Mouse (Mus musculus): ENCODE measurements at regions not wholly inside any gene's neighbourhood (a gene's known extent, or its start where the extent isn't known, plus 50 kb on each side); places are given as distances from the start of the nearest gene placed in this dataset.
A peak's percentile ranks its signal among the peaks of the same experiment; 100 is the strongest.

DNA sequence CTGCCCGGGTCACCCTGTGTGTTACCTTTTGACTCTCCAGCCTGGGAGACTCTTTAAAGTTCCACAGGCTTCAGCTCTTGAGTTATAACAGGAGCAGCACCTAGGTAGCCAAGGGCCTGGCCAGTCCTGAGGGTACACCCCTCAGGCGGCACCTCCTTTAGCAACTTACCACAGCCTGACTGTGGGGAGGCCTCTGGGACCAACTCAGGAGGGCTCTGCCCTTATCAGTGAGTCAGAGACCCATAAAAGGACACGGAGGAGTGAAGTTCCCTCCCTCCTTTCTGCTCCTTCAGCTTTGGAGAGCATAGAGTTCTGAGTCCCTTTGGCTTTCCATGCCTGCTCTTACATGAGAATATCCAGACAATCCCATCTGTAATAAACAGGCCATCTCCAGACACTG, 222.5 kb upstream of the Msx2 start:
- DNase-seq: no peak

DNA sequence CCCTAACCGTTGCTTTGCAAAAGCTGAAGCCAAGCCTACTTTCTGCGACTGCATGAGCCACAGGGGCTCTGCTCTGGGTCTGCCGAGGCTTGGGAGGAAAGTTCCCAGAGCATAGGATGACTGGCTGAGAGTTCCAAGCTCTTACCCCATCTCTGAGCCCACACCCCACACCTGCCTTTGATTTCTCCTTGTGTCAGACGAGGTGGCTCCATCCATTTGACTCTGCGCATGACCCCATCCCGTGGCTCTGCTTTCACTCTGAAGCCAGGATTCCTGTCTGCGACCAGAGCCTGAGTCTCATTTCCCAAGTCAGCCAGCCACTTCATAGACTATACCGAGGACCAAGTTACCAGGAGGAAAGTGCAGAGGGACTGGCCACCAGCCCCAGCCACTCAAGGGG, 216.1 kb upstream of the Msx2 start:
- DNase-seq: no peak

DNA sequence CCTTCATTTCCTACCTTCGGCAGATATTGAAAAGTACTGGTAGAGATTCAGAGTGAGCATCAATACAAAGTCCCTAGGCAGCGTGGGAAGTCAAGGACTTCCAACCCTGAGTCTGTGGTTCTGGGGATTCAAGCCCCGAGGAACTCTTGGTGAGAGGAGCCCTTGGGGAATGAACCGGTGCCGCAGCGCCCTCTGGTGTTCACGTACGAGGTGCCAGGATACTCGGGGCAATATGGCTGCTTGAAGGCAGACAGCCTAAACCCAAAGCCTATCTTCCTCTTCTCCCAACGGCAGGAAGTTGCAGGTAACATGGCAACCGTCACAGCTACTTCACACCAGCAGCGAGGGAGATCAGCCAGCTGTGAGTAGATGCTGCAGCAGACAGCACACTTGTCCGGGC, 215.6 kb upstream of the Msx2 start:
- peak; percentile 69 for DNase-seq

DNA sequence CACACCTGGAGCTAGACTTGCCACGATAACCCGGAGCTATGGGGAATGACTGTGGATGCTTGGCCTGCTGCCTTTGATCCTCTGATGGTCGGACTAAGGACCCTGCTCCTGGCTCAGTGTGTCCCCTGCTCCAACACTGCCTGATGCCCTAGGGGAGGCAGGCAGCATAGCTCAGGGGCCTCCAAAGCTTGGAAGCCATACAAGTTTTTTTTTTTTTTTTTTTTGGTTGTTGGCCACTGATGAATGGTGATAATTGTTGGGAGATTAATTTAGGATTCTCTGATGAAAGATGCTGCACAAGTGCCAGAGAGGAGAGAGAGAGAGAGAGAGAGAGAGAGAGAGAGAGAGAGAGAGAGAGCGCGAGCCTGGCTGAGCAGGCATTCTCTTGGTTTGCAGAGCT, 211.6 kb upstream of the Msx2 start:
- DNase-seq: no peak

DNA sequence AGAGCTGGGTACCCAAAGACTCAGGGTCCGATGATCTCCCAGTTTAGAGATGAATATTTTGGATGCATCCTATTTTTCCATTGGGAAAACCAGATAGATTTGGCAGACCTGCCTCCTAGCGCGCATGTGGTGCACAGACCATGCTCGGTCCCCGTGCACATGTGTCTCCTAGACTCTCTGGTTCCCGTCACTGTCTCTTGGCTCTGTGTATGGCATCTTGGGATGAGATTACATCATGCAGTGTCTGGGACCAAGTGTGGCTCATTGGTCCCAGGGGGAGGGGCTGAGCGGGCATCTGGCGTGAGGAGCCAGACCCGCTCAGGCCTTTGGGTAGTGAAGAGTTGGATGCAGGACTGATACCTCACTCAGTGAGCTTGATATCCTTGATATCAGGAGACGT, 204.3 kb upstream of the Msx2 start:
- no peak for DNase-seq

DNA sequence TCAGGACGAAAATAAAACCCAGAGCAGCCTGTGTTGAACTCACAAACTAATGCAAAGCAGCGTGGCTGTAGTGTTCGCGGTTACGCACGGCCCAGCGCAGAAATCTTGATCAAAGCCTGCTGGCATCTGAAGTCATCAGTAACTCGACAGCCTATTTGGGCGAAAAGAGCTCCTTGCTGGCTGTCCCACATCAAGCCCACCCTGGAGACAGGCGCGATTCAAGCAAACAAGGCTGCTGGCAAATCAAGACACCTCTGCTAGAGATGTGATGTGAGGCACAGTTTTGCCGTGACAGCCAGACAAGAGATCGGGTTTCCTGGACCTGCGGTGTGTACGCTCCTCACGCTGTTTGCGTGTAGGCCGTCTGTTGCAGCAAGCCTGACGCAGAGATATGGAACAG, 197.5 kb upstream of the Msx2 start:
- DNase-seq: no peak

DNA sequence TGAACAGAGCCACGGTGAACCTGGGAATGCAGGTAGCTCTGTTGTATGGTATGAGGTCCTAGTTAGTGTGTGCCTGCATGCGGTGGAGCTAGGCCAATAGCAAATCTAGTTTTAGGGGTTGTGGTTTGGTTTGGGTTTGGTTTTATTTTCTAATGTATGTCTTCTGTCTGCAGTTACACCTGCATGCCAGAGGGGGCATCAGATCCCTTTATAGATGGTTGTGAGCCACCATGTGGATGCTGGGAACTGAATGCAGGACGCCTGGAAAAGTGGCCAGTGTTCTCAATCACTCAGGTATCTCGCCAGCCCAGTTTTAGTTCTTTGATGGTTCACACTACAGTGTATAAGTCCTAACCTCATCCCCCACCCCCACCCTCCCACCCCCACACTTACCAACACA, 194.6 kb upstream of the Msx2 start:
- no peak for DNase-seq

DNA sequence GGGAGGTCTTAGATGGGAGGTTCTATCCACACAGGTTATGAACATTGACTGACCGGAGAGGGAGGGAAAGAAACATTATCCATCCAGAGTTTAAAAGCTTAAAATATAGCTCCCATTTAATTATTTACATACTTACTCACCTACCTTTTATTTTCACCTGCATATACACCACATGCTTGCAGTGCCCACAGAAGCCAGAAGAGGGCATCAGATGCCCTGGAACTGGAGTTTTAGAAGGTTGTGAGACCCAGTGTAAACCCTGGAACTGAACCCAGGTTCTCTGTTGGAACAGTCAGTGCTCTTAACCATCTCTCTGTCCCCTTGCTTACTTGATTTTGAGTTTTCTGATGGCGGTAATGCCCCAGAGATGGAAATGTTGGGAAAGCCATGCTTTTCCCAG, 192.7 kb upstream of the Msx2 start:
- no peak for DNase-seq

DNA sequence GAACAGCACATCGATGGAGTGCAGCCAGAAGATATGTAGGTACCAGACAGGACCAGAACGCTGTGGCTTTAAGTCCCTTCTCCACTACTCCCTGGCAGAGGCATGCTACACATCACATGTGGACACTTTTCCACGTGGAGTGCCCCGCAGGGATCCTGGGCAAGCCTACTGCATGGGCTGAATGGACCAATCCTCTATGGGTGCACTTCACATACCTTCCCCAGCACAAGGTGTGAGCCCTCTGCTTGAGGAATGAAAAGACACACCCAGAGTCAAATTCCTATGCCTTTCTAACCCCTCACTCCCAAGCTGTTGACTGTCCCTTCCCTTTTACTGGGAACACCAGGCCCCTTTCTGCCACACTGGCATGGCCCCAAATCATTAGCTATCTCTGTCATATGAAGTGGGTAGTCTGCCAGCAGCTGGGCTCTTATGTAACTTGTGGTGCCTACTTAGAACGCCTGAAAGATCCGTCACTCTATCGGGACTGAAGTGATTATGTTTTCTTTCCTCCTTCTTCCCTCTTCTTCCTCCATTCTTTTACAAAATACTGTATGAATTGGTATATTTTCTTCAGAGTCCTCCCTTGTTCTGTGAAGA, 191.9 kb upstream of the Msx2 start:
- DNase-seq: peak; percentile 36

DNA sequence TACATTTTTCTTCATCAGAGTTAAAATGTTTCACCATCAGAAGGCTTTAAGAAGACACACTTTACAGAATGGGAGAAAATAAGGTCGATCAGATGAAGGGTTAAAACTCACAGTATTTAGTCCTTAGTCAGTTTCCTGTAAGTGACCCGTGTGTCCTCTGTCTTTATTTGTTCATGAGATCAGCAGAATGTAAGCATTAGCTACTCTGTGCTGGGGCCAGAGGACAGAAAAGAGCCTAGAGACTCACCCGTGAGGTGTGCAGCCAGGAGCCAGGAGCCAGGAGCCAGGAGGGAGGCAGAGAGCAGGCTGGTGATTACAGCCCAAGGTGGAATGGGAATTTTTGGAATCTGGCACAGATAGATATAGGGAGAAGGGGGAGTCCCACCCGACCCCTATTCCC, 180.0 kb upstream of the Msx2 start:
- no peak for DNase-seq

DNA sequence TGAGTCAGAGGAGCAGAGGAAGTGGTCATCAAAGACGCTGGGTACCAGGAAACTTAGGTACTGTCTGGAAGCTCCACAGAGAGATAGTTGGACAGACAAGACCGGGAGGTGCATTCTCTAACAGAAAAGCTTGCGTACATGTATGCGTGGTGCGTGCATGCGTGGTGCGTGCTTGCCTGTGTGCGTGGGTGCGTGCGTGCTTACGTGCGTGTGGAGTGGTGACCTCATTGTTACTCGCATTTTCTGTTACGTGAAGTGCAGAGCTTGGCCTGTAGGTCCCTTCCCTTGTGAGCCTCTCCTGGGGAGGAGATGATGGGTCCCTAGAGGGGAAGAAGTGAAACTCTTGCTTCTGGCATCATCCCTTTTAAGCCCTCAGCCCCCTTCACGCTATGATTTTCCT, 175.5 kb upstream of the Msx2 start:
- no peak for DNase-seq

DNA sequence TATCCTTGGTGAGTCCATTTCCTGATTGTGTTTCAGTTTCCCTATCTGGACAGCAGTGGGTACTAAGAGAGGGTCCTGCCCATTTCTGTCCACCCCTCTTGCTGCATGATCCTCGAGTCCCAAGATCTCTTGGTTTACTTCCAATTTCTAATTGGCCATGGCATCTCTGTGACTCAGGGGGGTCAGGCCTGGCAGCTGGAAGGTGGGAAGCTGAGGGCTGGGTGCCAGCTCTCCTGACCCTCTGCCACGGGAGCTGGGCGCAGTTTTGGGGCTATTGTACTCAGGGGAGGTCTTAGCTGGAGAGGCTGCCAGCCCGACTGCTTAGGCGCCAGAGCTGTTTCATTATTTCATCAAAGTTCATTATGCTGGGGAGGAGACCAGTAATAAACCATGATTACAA, 169.7 kb upstream of the Msx2 start:
- no peak for DNase-seq

DNA sequence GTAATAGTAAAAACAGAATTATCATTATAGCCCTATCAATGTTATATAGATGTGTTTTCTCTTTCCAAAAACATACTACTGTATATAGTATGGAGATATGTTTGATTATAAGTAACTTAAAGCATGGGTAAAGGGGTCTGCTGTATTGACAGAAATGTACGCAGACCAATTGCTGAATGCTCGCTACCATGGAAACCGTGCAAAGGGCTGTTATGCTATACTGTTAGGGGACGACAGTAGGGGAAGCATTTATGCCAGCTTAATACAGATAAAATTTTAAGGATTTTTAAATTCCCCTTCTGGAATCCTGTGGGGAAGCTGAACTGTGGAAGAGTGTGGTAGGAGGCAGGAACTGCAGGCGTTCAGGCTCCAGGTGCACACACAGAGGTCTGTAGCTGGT, 166.7 kb upstream of the Msx2 start:
- no peak for DNase-seq

DNA sequence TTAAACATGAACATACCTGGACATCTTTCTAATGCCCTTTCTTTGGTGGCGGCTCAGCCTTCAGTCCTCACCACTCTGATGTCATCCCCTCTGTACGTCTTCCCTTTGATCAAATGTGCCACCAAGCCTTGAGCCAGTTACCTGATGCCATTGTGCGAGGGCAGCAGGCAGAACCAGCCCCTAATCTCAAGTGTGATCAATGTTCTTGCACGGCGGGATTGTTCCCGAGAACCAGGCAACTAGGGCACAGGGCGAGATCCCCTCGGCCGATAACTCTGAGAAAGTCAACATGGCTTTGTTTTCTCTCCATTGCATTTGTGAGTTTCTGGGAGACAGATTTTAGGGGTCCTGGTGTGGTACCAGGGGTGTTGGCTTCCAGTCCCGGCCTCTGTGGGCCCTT, 166.2 kb upstream of the Msx2 start:
- no peak for DNase-seq

DNA sequence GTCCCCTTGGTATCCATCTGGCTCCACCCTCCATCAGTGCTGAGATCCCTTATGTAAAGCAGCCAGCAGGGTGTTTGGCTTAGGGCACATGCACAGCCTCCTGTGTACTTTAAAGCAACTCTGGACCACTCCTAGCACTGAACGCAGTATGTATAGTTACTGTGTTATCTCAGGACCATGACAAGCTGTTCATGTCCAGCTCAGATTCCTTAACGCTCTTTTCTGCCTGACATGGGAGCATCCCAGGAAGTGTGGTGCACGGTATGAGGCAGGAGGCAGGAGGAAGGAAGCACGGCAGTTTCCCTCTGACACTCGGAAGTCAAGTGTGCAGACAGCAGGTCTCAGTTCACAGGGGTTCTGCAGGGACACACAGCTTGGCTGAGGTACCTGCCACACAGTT, 163.1 kb upstream of the Msx2 start:
- no peak for DNase-seq

DNA sequence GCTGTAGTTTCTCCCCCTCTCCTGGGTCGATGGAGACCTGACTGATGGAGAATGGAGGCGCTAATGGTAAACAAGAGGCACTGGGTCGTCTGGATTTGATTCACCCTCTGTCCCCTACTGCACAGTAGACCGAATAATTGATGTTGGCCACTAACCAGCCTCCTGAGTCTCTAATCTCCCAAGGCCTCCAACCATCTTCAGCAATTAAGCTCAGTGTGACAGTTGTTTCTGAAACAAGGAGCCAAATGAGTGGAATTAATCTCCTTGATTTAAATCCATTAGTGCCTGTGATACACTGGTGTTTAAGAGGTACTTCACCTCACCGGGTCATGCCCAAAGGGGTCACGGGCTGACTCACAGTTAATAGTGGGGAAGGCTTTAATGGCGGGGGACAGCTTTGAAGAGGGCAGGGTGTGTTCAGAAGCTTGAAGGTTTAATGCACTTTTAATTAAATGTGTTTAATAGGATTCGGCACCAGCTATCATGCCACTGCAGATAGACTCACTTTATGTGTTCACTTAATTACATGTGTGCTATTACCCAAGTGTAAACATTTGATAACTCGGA, 161.8 kb upstream of the Msx2 start:
- no peak for DNase-seq

DNA sequence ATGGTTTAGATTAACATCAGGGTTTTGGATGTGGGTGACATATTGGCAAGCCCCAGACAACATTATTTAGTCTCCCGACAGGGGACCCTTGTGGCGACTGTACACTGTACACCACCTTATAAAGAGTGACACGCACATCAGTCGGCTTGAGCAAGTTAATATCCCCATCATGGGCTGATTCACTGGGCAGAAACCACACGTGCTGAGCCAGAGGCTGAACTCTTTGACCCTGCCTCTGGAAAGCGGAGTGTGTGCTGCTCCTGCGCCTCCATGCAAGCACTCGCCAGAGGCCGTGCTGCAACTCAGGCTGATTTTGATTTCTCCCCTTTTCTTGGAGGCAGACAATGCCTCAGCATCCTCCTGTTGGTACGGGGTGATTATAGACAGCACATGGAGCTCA, 125.2 kb upstream of the Msx2 start:
- no peak for DNase-seq

DNA sequence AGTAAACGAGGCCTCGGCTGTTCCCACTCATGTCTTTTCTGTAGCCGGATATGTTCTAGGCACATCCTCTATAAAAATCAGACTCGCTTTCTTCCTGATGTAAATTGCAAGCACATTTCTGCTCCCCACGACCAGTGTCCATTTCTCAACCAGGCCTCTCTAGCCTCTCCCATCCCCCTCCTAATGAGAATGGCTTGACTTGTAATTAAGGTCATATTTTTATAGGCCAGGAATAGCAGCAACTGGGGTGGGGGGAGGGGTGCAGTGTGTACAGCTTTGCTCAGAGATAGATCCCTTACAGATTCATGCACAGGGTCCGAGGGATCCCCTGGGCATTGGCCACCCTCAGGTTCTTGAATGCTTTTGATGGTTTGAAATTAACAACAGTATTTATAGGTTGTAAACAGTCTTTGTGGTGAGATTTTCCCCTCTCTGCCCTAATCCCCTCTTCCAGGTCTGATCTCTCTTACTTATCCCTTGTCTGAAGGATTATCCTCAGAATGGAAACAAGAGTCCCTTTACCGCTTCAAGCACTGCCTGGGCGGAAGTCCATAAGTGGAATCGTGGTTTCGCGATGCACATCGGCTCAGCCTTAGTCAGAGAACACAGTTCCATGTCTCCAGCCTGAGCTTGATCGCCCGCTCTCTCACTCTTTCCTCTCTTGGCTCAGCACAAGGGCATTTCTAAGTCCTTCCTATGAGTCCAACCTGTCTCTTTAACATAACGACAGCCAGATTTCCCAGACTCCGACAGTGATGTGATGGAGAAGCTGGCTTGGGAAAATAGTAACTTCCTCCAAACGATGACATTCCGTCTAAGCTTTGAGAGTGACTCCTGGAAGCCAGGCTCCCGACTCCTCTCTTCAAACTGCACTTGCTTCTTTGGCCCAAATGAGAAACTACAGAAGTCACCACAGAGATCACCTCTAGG, 124.3 kb upstream of the Msx2 start:
- no peak for DNase-seq

DNA sequence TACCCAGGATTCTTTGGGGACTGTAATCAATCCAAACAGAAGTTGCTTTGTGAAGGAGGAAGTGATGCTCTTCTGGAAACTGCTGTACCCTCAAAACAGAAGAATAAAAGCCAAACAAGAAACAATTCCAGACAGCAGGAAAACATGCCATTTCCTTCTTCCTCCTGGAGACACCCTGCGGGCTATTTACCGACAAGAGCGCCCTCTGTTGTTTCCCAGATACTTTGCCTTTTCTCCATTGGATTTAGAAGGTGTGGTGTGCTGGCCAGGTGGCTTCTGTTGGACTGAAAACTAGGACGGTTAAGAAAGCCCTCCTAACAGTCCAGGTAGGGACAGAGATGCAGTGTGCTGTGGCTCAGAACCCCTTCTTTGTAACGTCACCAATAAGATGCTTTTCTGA, 119.9 kb upstream of the Msx2 start:
- no peak for DNase-seq

DNA sequence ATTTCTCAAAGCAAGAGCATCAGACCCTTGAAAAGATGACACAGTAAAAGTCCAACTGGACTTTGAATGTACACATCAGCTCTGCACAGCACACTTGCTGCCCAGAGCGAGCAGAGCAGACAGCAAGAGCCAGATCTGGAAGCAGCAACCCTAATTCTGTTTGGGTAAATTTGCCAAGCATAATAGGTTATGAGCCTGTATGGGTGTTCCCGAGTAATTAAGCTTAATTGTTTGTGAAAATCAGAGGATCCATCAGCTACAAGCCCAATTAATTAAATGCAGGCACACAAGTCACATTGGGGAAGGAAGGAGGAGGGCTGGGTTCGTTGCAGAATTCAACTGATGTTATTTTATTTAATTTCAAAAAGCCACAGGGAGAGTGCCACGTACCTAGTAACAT, 113.9 kb upstream of the Msx2 start:
- DNase-seq: no peak

DNA sequence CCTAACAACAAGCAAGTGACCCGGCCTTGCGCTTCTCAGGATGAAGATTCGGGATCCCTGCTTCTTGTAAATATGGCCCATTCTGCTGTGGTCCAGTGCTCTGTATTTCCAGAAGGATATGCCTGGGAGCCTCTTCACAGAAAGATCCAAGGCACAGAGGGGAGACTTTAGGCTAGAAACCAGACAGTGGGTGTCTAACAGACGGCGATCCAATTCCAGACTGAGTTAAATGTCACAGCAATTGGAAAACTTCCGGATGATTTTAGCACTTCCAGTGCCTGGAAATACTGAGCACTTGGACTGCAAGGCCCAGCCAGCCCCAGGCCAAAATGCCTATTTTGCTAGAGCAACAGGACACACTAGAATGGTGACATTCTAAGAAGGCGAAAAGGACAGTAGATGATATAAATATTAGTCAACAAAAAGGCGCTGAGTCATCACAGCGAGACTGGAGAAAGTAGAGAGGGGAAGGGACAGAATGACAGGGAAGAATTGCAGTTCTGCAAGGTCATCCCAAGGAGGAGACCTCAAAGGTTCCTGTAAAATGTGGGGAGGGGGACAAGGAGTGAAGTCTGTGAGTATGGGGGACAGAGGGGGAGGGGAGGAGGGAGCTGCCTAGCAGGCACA, 111.7 kb upstream of the Msx2 start:
- peak; percentile 8 for DNase-seq

DNA sequence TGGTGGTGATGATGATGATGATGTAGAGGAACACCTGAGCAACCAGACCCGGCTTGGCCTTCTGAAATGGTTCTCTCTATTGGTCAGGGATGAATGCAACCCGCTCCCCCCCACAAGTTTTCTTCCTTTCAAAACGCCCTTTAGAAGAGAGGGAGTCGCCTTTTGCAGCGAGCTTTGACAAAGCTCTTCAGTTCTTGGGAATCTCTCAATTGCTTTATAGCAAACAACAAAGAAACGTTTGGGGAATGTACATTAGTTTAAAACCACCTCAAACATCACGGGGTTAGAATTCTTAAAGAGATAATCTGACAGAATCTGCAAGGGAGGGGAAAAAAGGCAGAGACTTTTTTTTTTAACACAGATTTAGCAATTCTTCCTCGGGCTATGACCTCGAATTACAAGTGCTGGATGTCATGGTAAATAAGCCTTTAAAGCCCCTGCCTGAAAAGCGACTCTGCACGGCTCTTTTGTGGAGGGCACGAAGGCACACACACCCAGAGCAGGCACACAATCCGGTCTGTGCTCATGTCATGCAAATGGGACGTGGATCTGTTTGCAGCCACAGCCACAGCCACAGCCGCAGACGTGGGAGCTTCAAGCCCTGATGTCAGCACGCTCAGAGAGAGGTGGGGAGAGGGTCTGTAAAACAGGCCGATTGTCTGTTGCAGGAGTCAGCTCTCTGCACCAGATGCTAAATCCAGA, 81.2 kb upstream of the Msx2 start:
- DNase-seq: no peak

DNA sequence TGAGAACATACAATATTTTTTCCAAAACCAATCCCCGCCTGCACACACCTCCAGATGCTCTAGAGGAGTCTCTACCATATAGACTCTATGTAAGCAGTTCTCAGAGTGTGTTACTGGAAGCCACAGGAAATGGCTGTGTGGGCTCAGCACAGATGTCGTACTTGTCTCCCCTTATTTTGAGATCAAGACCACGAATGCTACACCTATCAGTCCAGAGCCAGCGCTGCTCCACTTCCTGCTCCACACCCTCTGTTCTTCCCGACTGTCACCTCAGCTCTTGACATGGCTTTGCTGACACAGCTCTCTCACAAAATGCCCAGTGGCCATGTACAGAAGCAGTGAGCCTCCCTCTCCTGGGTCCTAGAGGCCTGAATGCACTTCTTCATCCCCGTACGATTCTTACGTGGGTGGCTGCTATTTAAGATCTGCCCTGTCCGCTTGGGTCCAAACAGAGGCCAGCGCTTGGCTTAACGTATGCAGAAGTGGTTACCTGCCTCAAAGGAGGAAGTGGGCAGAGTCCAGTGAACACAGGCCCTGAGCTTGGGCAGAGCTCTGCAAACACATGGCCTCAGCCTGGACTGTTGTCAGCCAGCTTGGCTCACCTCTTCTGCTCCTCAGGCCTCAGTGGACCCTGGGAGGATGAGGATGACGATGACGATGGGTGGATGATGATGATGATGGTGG, 80.5 kb upstream of the Msx2 start:
- DNase-seq: no peak

Data from layer of hippocampus, adult 9-11 months (tissue).